Mouse (Mus musculus): ENCODE results near the gene Gnaq. TPM values are rescaled to one million over a fixed set of nuclear protein-coding genes. Genes with fewer than 3 reads are reported as not detected.

The Gnaq gene
- not detected in 2 replicates for polyA plus RNA-seq (2012)

GRCm38 (mm10) chr19:16132791-16132864, at the start of gene Gnaq:
Gnaq (plus strand) TSS chr19:16132831.
- no peak for TF ChIP-seq GATA1 (IDR thresholded peaks at IDR 0.05; ENCODE audit: low read length)

- TF ChIP-seq GATA1 (IDR thresholded peaks at IDR 0.05; ENCODE audit: low read length) = no peak
Observed at GRCm38 (mm10) chr19:16085248-16085647, 47.4 kb upstream of the Gnaq start.

DNA sequence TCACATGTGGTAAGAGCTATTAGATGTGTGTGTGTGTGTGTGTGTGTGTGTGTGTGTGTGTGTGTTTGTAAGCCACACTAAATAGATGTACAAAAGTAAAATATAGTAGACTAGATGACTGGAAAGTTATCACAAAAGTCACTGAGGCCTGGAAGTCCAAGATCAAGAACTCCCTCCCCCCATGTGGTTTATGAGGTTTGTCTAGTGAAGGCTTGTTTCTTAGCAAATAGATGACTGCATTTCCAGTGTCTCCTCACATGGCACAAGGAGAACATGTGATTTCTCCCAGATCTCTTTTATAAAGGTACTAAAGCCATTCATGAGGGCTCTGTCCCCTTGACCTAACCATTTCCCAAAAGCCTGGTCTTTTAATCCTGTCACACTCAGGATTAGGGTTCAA, 46.5 kb upstream of the Gnaq start:
- TF ChIP-seq GATA1 (IDR thresholded peaks at IDR 0.05; ENCODE audit: low read length) = no peak

DNA sequence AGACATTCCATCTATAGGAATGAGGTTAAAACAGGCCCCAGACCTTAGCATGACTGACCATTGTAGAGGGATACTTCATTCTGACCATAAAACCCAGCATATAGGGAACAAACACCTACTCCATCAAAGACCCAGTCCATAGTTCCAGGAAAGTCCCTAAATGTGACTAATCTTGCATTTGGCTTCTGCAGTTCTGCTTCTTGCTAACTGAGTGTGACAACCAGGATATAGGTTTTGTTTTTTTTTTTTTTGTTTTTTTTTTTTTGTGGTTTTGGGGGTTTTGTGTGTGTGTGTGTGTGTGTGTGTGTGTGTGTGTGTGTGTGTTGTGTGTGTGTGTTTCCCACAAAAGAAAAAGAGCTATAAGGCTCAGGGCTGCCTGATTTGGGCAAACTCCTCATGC, 46.0 kb upstream of the Gnaq start:
- TF ChIP-seq GATA1 (IDR thresholded peaks at IDR 0.05; ENCODE audit: low read length) = no peak

DNA sequence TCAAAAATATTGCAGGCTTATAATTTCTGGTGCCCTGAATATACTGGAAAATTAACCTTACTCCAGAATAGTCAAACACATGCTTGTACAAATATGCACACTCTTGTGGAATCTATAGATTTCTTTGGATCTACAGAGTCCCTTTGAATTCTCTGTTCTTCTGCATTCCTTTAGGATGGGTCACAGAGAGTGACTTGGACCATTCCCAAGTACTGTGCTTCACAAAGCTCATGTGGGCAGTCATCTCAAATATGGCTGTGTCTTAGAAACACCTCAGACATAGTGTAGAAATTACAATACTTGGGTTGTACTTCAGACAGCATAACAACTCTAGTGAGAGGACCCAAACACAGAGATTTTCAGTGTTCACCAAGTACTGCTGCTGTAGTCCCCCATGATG, 45.2 kb upstream of the Gnaq start:
- TF ChIP-seq GATA1 (IDR thresholded peaks at IDR 0.05; ENCODE audit: low read length) = no peak

GRCm38 (mm10) chr19:16093616-16094015, 39.0 kb upstream of the Gnaq start:
- TF ChIP-seq GATA1 (IDR thresholded peaks at IDR 0.05; ENCODE audit: low read length) = no peak

GRCm38 (mm10) chr19:16109901-16110300, 22.7 kb upstream of the Gnaq start:
- no peak for TF ChIP-seq GATA1 (IDR thresholded peaks at IDR 0.05; ENCODE audit: low read length)

GRCm38 (mm10) chr19:16110670-16111069, 22.0 kb upstream of the Gnaq start:
- TF ChIP-seq GATA1 (IDR thresholded peaks at IDR 0.05; ENCODE audit: low read length) = no peak

DNA sequence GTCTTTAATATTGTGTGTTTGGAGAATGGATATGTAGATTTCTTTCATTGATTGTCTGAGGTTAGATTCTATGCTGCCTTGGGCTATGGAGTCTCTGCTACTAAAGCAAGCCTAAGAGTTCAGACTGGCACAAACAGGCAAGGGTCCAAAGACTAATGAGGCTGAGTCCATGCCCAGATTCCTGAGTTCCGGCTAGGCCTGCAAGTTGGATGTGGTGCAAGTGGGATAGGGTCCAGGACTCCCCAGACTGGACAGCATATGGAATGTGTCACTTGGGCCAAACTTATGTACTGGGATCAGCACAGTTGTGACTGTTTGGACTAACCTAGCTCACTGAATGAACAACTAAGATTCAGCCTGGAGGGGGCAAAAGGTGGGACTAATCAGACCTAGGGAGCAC, 19.3 kb upstream of the Gnaq start:
- TF ChIP-seq GATA1 (IDR thresholded peaks at IDR 0.05; ENCODE audit: low read length) = no peak

GRCm38 (mm10) chr19:16118421-16118820, 14.2 kb upstream of the Gnaq start:
- TF ChIP-seq GATA1 (IDR thresholded peaks at IDR 0.05; ENCODE audit: low read length) = no peak

- no peak for TF ChIP-seq GATA1 (IDR thresholded peaks at IDR 0.05; ENCODE audit: low read length)
Observed at GRCm38 (mm10) chr19:16121301-16121700, 11.3 kb upstream of the Gnaq start.

- TF ChIP-seq GATA1 (IDR thresholded peaks at IDR 0.05; ENCODE audit: low read length) = no peak
Observed at GRCm38 (mm10) chr19:16128715-16129114, 3.9 kb upstream of the Gnaq start.

GRCm38 (mm10) chr19:16129171-16129570, 3.5 kb upstream of the Gnaq start:
- no peak for TF ChIP-seq GATA1 (IDR thresholded peaks at IDR 0.05; ENCODE audit: low read length)

GRCm38 (mm10) chr19:16130476-16130875, 2.2 kb upstream of the Gnaq start:
- no peak for TF ChIP-seq GATA1 (IDR thresholded peaks at IDR 0.05; ENCODE audit: low read length)

DNA sequence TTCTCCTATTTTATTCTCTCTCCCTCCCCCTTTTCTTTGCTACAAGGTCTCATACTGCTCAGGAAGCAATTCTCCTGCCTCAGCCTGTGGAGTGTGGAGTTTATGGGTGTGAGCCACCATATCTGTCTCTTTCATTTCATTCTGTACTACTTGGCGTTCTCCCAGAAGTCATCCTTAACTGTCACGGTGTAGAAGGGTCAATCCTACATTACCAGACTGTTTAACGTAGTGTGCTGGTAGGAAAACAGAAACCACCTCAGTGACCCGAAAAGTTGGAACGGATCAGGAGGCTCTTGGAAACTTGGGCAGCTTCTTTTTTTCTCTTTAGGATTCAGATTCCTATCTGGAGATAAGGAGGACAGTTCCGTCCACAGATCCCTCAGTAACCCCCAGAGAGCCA, 800 bp upstream of the Gnaq start:
- no peak for TF ChIP-seq GATA1 (IDR thresholded peaks at IDR 0.05; ENCODE audit: low read length)

GRCm38 (mm10) chr19:16132340-16132790, 266 bp upstream of the Gnaq start:
- TF ChIP-seq GATA1 (IDR thresholded peaks at IDR 0.05; ENCODE audit: low read length) = no peak

DNA sequence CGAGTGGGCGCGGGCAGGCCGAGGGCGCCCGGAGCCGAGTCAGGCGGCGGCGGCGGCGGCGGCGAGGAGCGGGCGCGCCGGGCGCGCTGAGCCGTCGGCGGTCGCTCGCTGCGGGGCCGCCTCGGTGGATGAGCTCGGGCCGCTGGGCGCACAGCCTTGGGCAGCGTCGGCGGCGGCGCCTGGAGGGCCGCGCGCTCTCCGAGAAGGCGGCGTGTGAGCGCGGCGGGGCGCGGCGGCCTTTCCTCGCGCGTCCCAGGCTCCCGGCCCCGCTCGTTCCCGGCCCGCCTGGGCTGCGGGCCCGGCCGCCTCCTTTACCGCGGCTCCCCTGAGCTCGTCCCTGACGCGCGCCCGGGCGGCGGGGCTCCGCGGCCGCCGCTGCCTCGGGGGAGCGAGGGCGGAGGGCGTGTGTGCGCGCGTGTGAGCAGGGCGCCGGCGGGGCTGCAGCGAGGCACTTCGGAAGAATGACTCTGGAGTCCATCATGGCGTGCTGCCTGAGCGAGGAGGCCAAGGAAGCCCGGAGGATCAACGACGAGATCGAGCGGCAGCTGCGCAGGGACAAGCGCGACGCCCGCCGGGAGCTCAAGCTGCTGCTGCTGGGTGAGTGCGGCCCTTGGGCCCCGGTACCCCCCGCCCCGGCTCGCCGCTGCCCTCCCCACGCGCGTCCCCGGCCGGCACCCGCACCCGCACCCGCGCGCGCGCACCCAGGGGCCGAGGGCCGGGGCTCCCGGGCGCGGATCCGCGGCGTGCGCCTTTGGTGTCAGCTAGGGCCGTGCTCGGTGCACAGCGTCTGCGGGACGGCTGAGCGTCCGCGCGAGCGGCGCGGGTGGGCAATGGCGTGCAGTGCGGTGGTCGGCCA, 462 bp downstream of the Gnaq start:
- no peak for TF ChIP-seq GATA1 (IDR thresholded peaks at IDR 0.05; ENCODE audit: low read length)
